Mouse (Mus musculus): ENCODE results near the gene Tex14.

Tex14 gene

GRCm38 (mm10) chr11:87570743-87571142 is 165.9 kb downstream of the Tex14 start:
- DNase-seq (ENCODE audit: low spot score in 2 of 2) = no peak

GRCm38 (mm10) chr11:87571361-87571950 is 166.6 kb downstream of the Tex14 start:
- no peak for DNase-seq (ENCODE audit: low spot score in 2 of 2)

GRCm38 (mm10) chr11:87573751-87574150 is 168.9 kb downstream of the Tex14 start:
- peak in 1 of 2 experiments; percentile 14 for DNase-seq (ENCODE audit: low spot score in 2 of 2)

GRCm38 (mm10) chr11:87574520-87575180 is 169.8 kb downstream of the Tex14 start:
- peak in 1 of 2 experiments; percentile 18 for DNase-seq (ENCODE audit: low spot score in 2 of 2)

- DNase-seq (ENCODE audit: low spot score in 2 of 2) = no peak
Observed at GRCm38 (mm10) chr11:87577601-87578248, 172.9 kb downstream of the Tex14 start.

GRCm38 (mm10) chr11:87578249-87578962 is 173.5 kb downstream of the Tex14 start:
- DNase-seq (ENCODE audit: low spot score in 2 of 2) = peak; percentile 67

GRCm38 (mm10) chr11:87578963-87579601 is 174.2 kb downstream of the Tex14 start:
- DNase-seq (ENCODE audit: low spot score in 2 of 2) = peak in 1 of 2 experiments; percentile 42

- no peak for DNase-seq (ENCODE audit: low spot score in 2 of 2)
Observed at GRCm38 (mm10) chr11:87579713-87580112, 174.8 kb downstream of the Tex14 start.

GRCm38 (mm10) chr11:87580543-87581085 is 175.7 kb downstream of the Tex14 start:
- DNase-seq (ENCODE audit: low spot score in 2 of 2) = no peak

- DNase-seq (ENCODE audit: low spot score in 2 of 2) = no peak
Observed at GRCm38 (mm10) chr11:87581161-87581865, 176.4 kb downstream of the Tex14 start.

GRCm38 (mm10) chr11:87581933-87582710 is 177.3 kb downstream of the Tex14 start:
- no peak for DNase-seq (ENCODE audit: low spot score in 2 of 2)

- no peak for DNase-seq (ENCODE audit: low spot score in 2 of 2)
Observed at GRCm38 (mm10) chr11:87583291-87584034, 178.6 kb downstream of the Tex14 start.

GRCm38 (mm10) chr11:87584711-87585505 is 180.0 kb downstream of the Tex14 start:
- DNase-seq (ENCODE audit: low spot score in 2 of 2) = no peak

- no peak for DNase-seq (ENCODE audit: low spot score in 2 of 2)
Observed at GRCm38 (mm10) chr11:87587211-87587874, 182.5 kb downstream of the Tex14 start.

- no peak for DNase-seq (ENCODE audit: low spot score in 2 of 2)
Observed at GRCm38 (mm10) chr11:87589605-87590004, 184.7 kb downstream of the Tex14 start.

GRCm38 (mm10) chr11:87590841-87591525 is 186.1 kb downstream of the Tex14 start:
- peak in 1 of 2 experiments; percentile 53 for DNase-seq (ENCODE audit: low spot score in 2 of 2)

Data from right cerebral cortex, postnatal 10 days (tissue).